ENCODE assay signal across 8 mouse cellular contexts in the genomic region with DNA sequence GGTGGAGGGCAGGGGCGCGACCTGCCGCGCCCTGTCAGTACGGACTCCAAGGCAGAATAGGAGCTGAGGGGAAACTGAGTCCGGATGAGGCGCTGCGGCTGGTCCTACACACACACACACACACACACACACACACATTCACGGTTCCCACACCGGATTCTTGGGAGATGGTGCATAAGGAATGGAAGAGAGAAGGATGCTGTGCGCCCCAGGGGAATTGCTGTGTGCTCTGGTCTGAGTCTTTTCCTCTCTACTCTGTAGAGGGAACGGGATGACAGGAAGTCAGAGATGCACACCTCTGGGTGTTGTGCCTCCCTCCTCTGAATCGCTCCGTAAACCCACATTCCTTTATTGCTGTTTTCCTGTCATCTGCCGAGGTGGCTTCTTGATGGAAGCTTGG. TPM values are rescaled to one million over a fixed set of nuclear protein-coding genes. Genes with fewer than 3 reads are reported as not detected.
A peak's percentile ranks its signal among the peaks of the same experiment; 100 is the strongest.
DNase-seq lines count a peak whose midpoint lies in the region; ATAC-seq and TF ChIP-seq lines count a peak whose summit lies in the region.

No protein-coding gene starts in this region.

- no peak for DNase-seq in heart, adult 11 months
- no peak for DNase-seq in embryonic facial prominence, embryonic 10.5 days (ENCODE audit: low spot score)
- DNase-seq in hindbrain, embryonic 14.5 days (ENCODE audit: low spot score), result peak; percentile 60
- DNase-seq in midbrain, postnatal 0 days (ENCODE audit: low spot score), result peak; percentile 67
- DNase-seq in lung, postnatal 0 days (ENCODE audit: low spot score), result no peak
- DNase-seq in cerebellum, postnatal 4 days (ENCODE audit: low spot score in 2 of 2), result no peak
- no peak for DNase-seq in spleen, postnatal 10 days (ENCODE audit: low spot score in 2 of 2)

- peak overlapping the region; percentile 21 for H3K4me3 ChIP-seq in heart, embryonic 15.5 days
- peak overlapping the region; percentile 56 for H3K4me3 ChIP-seq in embryonic facial prominence, embryonic 10.5 days
- peak overlapping the region; percentile 52 for H3K4me3 ChIP-seq in hindbrain, embryonic 14.5 days (replicated peaks; ENCODE audit: low read length)
- peak overlapping the region; percentile 58 for H3K4me3 ChIP-seq in midbrain, postnatal 0 days (ENCODE audit: low read depth, low read length)
- no peak overlapping the region for H3K4me3 ChIP-seq in lung, postnatal 0 days (ENCODE audit: low read depth, low read length)

- H3K27me3 ChIP-seq in heart, embryonic 15.5 days, result peaks cover 76% of the 10 kb centered on the region
- peaks cover 76% of the 10 kb centered on the region for H3K27me3 ChIP-seq in embryonic facial prominence, embryonic 10.5 days (replicated peaks; ENCODE audit: low read depth, poor library complexity, severe bottlenecking)
- H3K27me3 ChIP-seq in hindbrain, embryonic 14.5 days (ENCODE audit: control insufficient read depth, insufficient read depth, low read length), result no peaks in the 10 kb centered on the region
- no peaks in the 10 kb centered on the region for H3K27me3 ChIP-seq in midbrain, postnatal 0 days (ENCODE audit: insufficient read depth, low read length)
- H3K27me3 ChIP-seq in lung, postnatal 0 days (replicated peaks; ENCODE audit: insufficient read depth, low read length), result peaks cover 34% of the 10 kb centered on the region

- peaks cover 4% of the 10 kb centered on the region; the same call in 1 of the 2 replicates for H3K36me3 ChIP-seq in heart, embryonic 15.5 days
- peaks cover 9% of the 10 kb centered on the region for H3K36me3 ChIP-seq in embryonic facial prominence, embryonic 10.5 days (replicated peaks)
- peaks cover 37% of the 10 kb centered on the region for H3K36me3 ChIP-seq in hindbrain, embryonic 14.5 days (replicated peaks; ENCODE audit: control insufficient read depth, insufficient read depth)
- peaks cover 13% of the 10 kb centered on the region for H3K36me3 ChIP-seq in midbrain, postnatal 0 days (ENCODE audit: insufficient read depth, low read length)
- H3K36me3 ChIP-seq in lung, postnatal 0 days (ENCODE audit: insufficient read depth, low read length), result peaks cover 3% of the 10 kb centered on the region; the same call in 1 of the 2 replicates

- no peak overlapping the region for H3K9ac ChIP-seq in heart, embryonic 15.5 days
- peak overlapping the region; percentile 96 for H3K9ac ChIP-seq in hindbrain, embryonic 14.5 days
- H3K9ac ChIP-seq in midbrain, postnatal 0 days (replicated peaks; ENCODE audit: low read length, poor library complexity, severe bottlenecking), result peak overlapping the region; percentile 91
- H3K9ac ChIP-seq in lung, postnatal 0 days (replicated peaks; ENCODE audit: low read depth), result no peak overlapping the region

- WGBS in heart, embryonic 15.5 days, result 13% methylated on average over 15 of the region's 15 CpGs
- 7% methylated on average over 15 of the region's 15 CpGs for WGBS in embryonic facial prominence, embryonic 10.5 days
- 3% methylated on average over 15 of the region's 15 CpGs for WGBS in hindbrain, embryonic 14.5 days
- WGBS in midbrain, postnatal 0 days, result 5% methylated on average over 15 of the region's 15 CpGs
- 11% methylated on average over 15 of the region's 15 CpGs for WGBS in lung, postnatal 0 days

- no peak overlapping the region for H3K27ac ChIP-seq in heart, embryonic 15.5 days
- H3K27ac ChIP-seq in embryonic facial prominence, embryonic 10.5 days (replicated peaks), result peak overlapping the region; percentile 83
- H3K27ac ChIP-seq in hindbrain, embryonic 14.5 days, result peak overlapping the region; percentile 96
- H3K27ac ChIP-seq in midbrain, postnatal 0 days (ENCODE audit: low read depth, low read length), result peak overlapping the region; percentile 100
- H3K27ac ChIP-seq in lung, postnatal 0 days (ENCODE audit: low read length), result no peak overlapping the region

- no peak overlapping the region for H3K4me2 ChIP-seq in heart, embryonic 15.5 days
- H3K4me2 ChIP-seq in hindbrain, embryonic 14.5 days (replicated peaks), result peak overlapping the region; percentile 95
- peak overlapping the region; percentile 91 for H3K4me2 ChIP-seq in midbrain, postnatal 0 days (ENCODE audit: low read depth, low read length, poor library complexity, severe bottlenecking)
- H3K4me2 ChIP-seq in lung, postnatal 0 days (replicated peaks; ENCODE audit: low read depth, low read length), result no peak overlapping the region

- H3K9me3 ChIP-seq in heart, embryonic 15.5 days (replicated peaks), result no peaks in the 10 kb centered on the region
- no peaks in the 10 kb centered on the region for H3K9me3 ChIP-seq in embryonic facial prominence, embryonic 10.5 days
- no peaks in the 10 kb centered on the region for H3K9me3 ChIP-seq in hindbrain, embryonic 14.5 days (ENCODE audit: control insufficient read depth, low read length)
- no peaks in the 10 kb centered on the region for H3K9me3 ChIP-seq in midbrain, postnatal 0 days (ENCODE audit: low read length)
- H3K9me3 ChIP-seq in lung, postnatal 0 days (ENCODE audit: low read length), result no peaks in the 10 kb centered on the region

- no peak for TF ChIP-seq CTCF in midbrain, postnatal 0 days (IDR thresholded peaks at IDR 0.05)
- no peak for TF ChIP-seq CTCF in lung, postnatal 0 days (IDR thresholded peaks at IDR 0.05)

- ATAC-seq in heart, embryonic 15.5 days (replicated peaks; ENCODE audit: insufficient number of reproducible peaks, insufficient read depth, low FRiP score, low read depth), result no peak
- ATAC-seq in hindbrain, embryonic 14.5 days (ENCODE audit: low FRiP score), result no peak
- peak; percentile 2; the same call in 1 of the 2 replicates for ATAC-seq in midbrain, postnatal 0 days (ENCODE audit: low FRiP score)
- no peak for ATAC-seq in lung, postnatal 0 days

- no peak for TF ChIP-seq EP300 in lung, postnatal 0 days (IDR thresholded peaks at IDR 0.05)

- peaks cover 33% of the 10 kb centered on the region for H3K4me1 ChIP-seq in heart, embryonic 15.5 days (replicated peaks)
- peaks cover 82% of the 10 kb centered on the region for H3K4me1 ChIP-seq in embryonic facial prominence, embryonic 10.5 days
- H3K4me1 ChIP-seq in hindbrain, embryonic 14.5 days (replicated peaks; ENCODE audit: control insufficient read depth, insufficient read depth, low read length), result peaks cover 65% of the 10 kb centered on the region
- H3K4me1 ChIP-seq in midbrain, postnatal 0 days (ENCODE audit: insufficient read depth, low read length), result peaks cover 40% of the 10 kb centered on the region
- H3K4me1 ChIP-seq in lung, postnatal 0 days (ENCODE audit: insufficient read depth, low read depth, low read length), result peaks cover 8% of the 10 kb centered on the region; the same call in 1 of the 2 replicates

RNA-seq across cellular contexts. Expression of a gene that starts 3.5 kb away (rescaled TPM):
- 0.96 and 2.1 TPM in 2 replicates for polyA plus RNA-seq in heart, embryonic 15.5 days (2015; fragmentation: Nextera tagmentation; extraction: Ambion mirVana)
- polyA plus RNA-seq in embryonic facial prominence, embryonic 10.5 days (2016; fragmentation: Nextera tagmentation; extraction: Ambion mirVana), result 11.8 and 12.6 TPM in 2 replicates
- polyA plus RNA-seq in hindbrain, embryonic 14.5 days (2014; fragmentation: Nextera tagmentation; extraction: Ambion mirVana), result 200 and 216 TPM in 2 replicates
- total RNA-seq in midbrain, postnatal 0 days (2014; rRNA removed), result 370 and 395 TPM in 2 replicates
- 95.3 and 110 TPM in 2 replicates for polyA plus RNA-seq in midbrain, postnatal 0 days (2015; fragmentation: Nextera tagmentation; extraction: Ambion mirVana)
- 0.57 and 0.85 TPM in 2 replicates for polyA plus RNA-seq in lung, postnatal 0 days (2015; fragmentation: Nextera tagmentation; extraction: Ambion mirVana)

RNA-seq across cellular contexts. Expression of a gene that starts 7.0 kb away (rescaled TPM):
- 525 and 544 TPM in 2 replicates for polyA plus RNA-seq in heart, embryonic 15.5 days (2015; fragmentation: Nextera tagmentation; extraction: Ambion mirVana)
- 1,079 and 1,119 TPM in 2 replicates for polyA plus RNA-seq in embryonic facial prominence, embryonic 10.5 days (2016; fragmentation: Nextera tagmentation; extraction: Ambion mirVana)
- polyA plus RNA-seq in hindbrain, embryonic 14.5 days (2014; fragmentation: Nextera tagmentation; extraction: Ambion mirVana), result 570 and 649 TPM in 2 replicates
- 971 and 1,162 TPM in 2 replicates for total RNA-seq in midbrain, postnatal 0 days (2014; rRNA removed)
- polyA plus RNA-seq in midbrain, postnatal 0 days (2015; fragmentation: Nextera tagmentation; extraction: Ambion mirVana), result 633 and 645 TPM in 2 replicates
- polyA plus RNA-seq in lung, postnatal 0 days (2015; fragmentation: Nextera tagmentation; extraction: Ambion mirVana), result 651 and 741 TPM in 2 replicates

RNA-seq across cellular contexts. Expression of a gene that starts 21.0 kb away (rescaled TPM):
- polyA plus RNA-seq in heart, embryonic 15.5 days (2015; fragmentation: Nextera tagmentation; extraction: Ambion mirVana), result 32.4 and 36.8 TPM in 2 replicates
- polyA plus RNA-seq in embryonic facial prominence, embryonic 10.5 days (2016; fragmentation: Nextera tagmentation; extraction: Ambion mirVana), result 53.7 and 56.2 TPM in 2 replicates
- polyA plus RNA-seq in hindbrain, embryonic 14.5 days (2014; fragmentation: Nextera tagmentation; extraction: Ambion mirVana), result 23.3 and 24.5 TPM in 2 replicates
- total RNA-seq in midbrain, postnatal 0 days (2014; rRNA removed), result 15.6 and 23.1 TPM in 2 replicates
- polyA plus RNA-seq in midbrain, postnatal 0 days (2015; fragmentation: Nextera tagmentation; extraction: Ambion mirVana), result 26.5 and 29.6 TPM in 2 replicates
- polyA plus RNA-seq in lung, postnatal 0 days (2015; fragmentation: Nextera tagmentation; extraction: Ambion mirVana), result 58.4 and 64.8 TPM in 2 replicates

RNA-seq across cellular contexts. Expression of a gene that starts 30.0 kb away (rescaled TPM):
- 1.3 and 1.5 TPM in 2 replicates for polyA plus RNA-seq in heart, embryonic 15.5 days (2015; fragmentation: Nextera tagmentation; extraction: Ambion mirVana)
- polyA plus RNA-seq in embryonic facial prominence, embryonic 10.5 days (2016; fragmentation: Nextera tagmentation; extraction: Ambion mirVana), result 5.0 and 5.5 TPM in 2 replicates
- 4.4 and 4.7 TPM in 2 replicates for polyA plus RNA-seq in hindbrain, embryonic 14.5 days (2014; fragmentation: Nextera tagmentation; extraction: Ambion mirVana)
- 5.2 and 7.5 TPM in 2 replicates for total RNA-seq in midbrain, postnatal 0 days (2014; rRNA removed)
- polyA plus RNA-seq in midbrain, postnatal 0 days (2015; fragmentation: Nextera tagmentation; extraction: Ambion mirVana), result 12.6 and 14.6 TPM in 2 replicates
- 3.4 and 3.7 TPM in 2 replicates for polyA plus RNA-seq in lung, postnatal 0 days (2015; fragmentation: Nextera tagmentation; extraction: Ambion mirVana)

RNA-seq across cellular contexts. Expression of a gene that starts 30.5 kb away (rescaled TPM):
- polyA plus RNA-seq in heart, embryonic 15.5 days (2015; fragmentation: Nextera tagmentation; extraction: Ambion mirVana), result 1.6 and 3.4 TPM in 2 replicates
- polyA plus RNA-seq in embryonic facial prominence, embryonic 10.5 days (2016; fragmentation: Nextera tagmentation; extraction: Ambion mirVana), result 6.6 TPM in 2 replicates
- polyA plus RNA-seq in hindbrain, embryonic 14.5 days (2014; fragmentation: Nextera tagmentation; extraction: Ambion mirVana), result 5.3 and 5.8 TPM in 2 replicates
- total RNA-seq in midbrain, postnatal 0 days (2014; rRNA removed), result 3.8 and 5.3 TPM in 2 replicates
- 7.0 and 7.8 TPM in 2 replicates for polyA plus RNA-seq in midbrain, postnatal 0 days (2015; fragmentation: Nextera tagmentation; extraction: Ambion mirVana)
- polyA plus RNA-seq in lung, postnatal 0 days (2015; fragmentation: Nextera tagmentation; extraction: Ambion mirVana), result 15.4 and 17.6 TPM in 2 replicates

Comparison
In these comparisons a context has a peak if more than half of its experiments do, and no peak if none do; other contexts are left out.
1. H3K27ac ChIP-seq: peak in embryonic facial prominence, embryonic 10.5 days (single experiment), hindbrain, embryonic 14.5 days (single experiment) and midbrain, postnatal 0 days (single experiment); none in heart, embryonic 15.5 days (single experiment) and lung, postnatal 0 days (single experiment).
2. H3K4me2 ChIP-seq: peak in hindbrain, embryonic 14.5 days (single experiment) and midbrain, postnatal 0 days (single experiment); none in heart, embryonic 15.5 days (single experiment) and lung, postnatal 0 days (single experiment).
3. H3K9ac ChIP-seq: peak in hindbrain, embryonic 14.5 days (single experiment) and midbrain, postnatal 0 days (single experiment); none in heart, embryonic 15.5 days (single experiment) and lung, postnatal 0 days (single experiment).
4. DNase-seq: peak in hindbrain, embryonic 14.5 days (single experiment) and midbrain, postnatal 0 days (single experiment); none in heart, adult 11 months (single experiment), embryonic facial prominence, embryonic 10.5 days (single experiment), lung, postnatal 0 days (single experiment), cerebellum, postnatal 4 days (0 of 2) and spleen, postnatal 10 days (0 of 2).